Mouse (Mus musculus) bone marrow, adult 2 months (tissue): ENCODE results near the gene Sac3d1.
A peak's percentile ranks its signal among the peaks of the same experiment; 100 is the strongest.

Experiments used
- CTCF ChIP-seq: fragments of 200-500 bp; IDR thresholded peaks from 2 replicates; pipeline ENCODE4 v1.5.1; 2011; ENCODE audit warnings: low read length, control low read depth; ENCODE audit not compliant: control insufficient read depth, insufficient read depth
- POLR2A ChIP-seq: fragments of 200-500 bp; IDR thresholded peaks from 2 replicates; pipeline ENCODE4 v1.6.1; 2011; ENCODE audit warnings: low read depth, mild to moderate bottlenecking, control low read depth, low read length, borderline replicate concordance; ENCODE audit not compliant: control insufficient read depth

DNA sequence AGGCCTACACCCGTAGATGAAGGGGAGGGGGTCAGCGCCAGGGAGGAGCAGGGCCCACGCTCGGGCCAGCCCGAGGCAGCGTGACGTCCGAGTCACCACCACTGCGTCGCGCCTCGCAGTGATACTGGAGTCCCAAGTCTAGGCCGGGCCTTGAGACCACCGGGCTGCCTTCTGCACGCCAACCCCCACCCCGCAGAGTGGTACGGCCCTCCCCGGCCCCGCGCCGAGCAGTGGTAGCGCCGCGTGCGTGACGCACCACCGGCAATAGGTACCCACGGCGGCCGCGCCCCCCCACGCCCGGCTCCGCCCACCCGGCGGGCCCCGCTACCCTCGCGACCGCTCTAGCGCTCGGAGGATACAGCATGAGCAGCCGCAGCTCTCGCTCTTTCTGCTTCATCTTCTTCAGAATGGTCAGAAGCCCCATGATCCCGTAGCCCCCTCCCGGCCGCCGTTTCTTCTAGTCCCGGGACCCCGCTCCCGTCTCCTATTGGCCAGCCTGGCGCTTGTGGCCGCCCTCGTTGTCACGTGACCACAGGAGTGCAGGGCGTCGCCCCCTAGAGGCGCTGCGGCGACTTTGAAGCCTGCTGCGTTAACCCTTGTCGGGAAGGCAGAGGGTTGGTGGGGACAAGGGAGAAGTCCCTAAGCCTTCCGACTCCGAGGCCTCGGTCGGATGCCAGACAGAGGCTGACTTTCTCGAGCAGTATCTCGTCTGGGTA lies 22.4 kb upstream of the Sac3d1 start, which contains the start of gene Batf2:
- peak; percentile 51; the same call in 1 of the 2 replicates for TF ChIP-seq POLR2A
- peak; percentile 89 for TF ChIP-seq CTCF
